In the genomic region with DNA sequence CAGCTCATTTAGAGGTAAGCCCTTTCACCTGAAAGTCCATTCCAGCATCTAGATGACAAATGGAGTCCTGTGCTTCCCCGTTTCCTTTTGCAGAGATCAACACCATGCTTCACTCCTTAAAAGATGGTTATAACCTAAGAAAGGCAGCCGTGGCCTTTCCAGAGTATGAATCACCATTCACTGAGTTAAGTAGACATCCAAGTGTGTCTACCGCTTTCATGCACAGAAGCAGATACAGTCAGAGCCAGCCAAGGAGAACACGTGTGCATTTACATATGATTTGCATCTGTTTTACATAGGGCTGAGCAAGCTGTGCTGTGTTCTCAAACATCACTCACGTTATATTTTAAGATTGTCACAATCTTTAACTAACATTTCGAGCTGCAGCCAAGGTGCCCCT, we compare ENCODE assay signal across 13 mouse cellular contexts.
A peak's percentile ranks its signal among the peaks of the same experiment; 100 is the strongest.
DNase-seq lines count a peak whose midpoint lies in the region.
"Had no signal": no experiment of that assay in that cellular context is flagged by ENCODE, and none has a peak within 500 bp of the region (broad histone marks: within the 10 kb centered on the region; RNA-seq: fewer than 3 reads in every experiment).

No protein-coding gene starts in this region.

- peak; percentile 26 for DNase-seq in layer of hippocampus, adult 11-12 months (ENCODE audit: low spot score)
- no peak for DNase-seq in layer of hippocampus, postnatal 25 days (ENCODE audit: extremely low spot score in 1 of 2, low spot score in 1 of 2)
- peak; percentile 43 for DNase-seq in brain, embryonic 18.5 days (ENCODE audit: low read depth, low spot score)
- peak; percentile 46 to 47 for DNase-seq in left cerebral cortex, adult 18-20 months (ENCODE audit: low spot score in 2 of 2)
- DNase-seq in right cerebral cortex, postnatal 14 days = peak; percentile 27
- DNase-seq in heart, adult 9 months (ENCODE audit: low spot score in 2 of 2) = no peak
- no peak for DNase-seq in thymus, postnatal 14 days
- DNase-seq: adrenal gland, postnatal 36 days; cerebellum, adult 11 months; heart, postnatal 4 days; kidney, adult 8-10 months; kidney, postnatal 36 days; lung, postnatal 14 days had no signal

Comparison
In these comparisons a context has a peak if more than half of its experiments do, and no peak if none do; other contexts are left out.
1. DNase-seq: peak in layer of hippocampus, adult 11-12 months (single experiment), brain, embryonic 18.5 days (single experiment), left cerebral cortex, adult 18-20 months (2 of 2) and right cerebral cortex, postnatal 14 days (single experiment); none in layer of hippocampus, postnatal 25 days (0 of 2), heart, adult 9 months (0 of 2) and thymus, postnatal 14 days (single experiment).